Mouse (Mus musculus) heart, adult 2 months (tissue): Measurements from ENCODE around the gene Colca2.

Experiments used
- CTCF ChIP-seq: fragments of 200-600 bp; IDR thresholded peaks from 2 replicates; pipeline ENCODE4 v1.8.1; 2022; ENCODE audit warnings: antibody characterized with exemption, mild to moderate bottlenecking, moderate library complexity
- EP300 ChIP-seq: fragments of 200-500 bp; IDR thresholded peaks from 2 replicates; pipeline ENCODE4 v1.6.1; 2011; ENCODE audit warnings: low read depth, low read length, control low read depth; ENCODE audit not compliant: insufficient read depth
- POLR2A ChIP-seq: fragments of 200-500 bp; IDR thresholded peaks from 2 replicates; pipeline ENCODE4 v1.6.1; 2011; ENCODE audit warnings: mild to moderate bottlenecking, low read depth, low read length, control low read depth; ENCODE audit not compliant: insufficient read depth

DNA sequence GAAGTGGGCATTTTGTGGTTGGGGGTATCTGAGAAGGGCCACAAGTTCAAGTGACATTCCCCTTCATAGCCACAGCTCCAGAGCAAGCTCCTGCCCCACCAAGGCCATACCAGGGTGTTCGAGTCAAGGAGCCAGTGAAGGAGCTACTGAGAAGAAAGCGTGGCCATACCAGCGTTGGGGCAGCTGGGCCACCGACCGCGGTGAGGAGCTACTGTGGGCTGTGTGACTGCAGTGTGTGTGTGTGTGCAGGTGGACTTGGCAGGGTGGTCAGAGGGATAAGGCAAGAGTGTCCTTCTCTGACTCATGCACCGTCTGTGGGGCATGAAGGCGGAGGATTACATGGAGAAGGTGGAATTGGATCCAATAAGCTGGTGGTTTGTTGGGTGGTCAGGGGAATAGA, 46.2 kb downstream of the Colca2 start:
- TF ChIP-seq EP300 (no peak), CTCF (no peak), POLR2A (no peak)
